Mouse (Mus musculus) embryonic facial prominence, embryonic 14.5 days (tissue): ENCODE data around the gene Six4. TPM values are rescaled to one million over a fixed set of nuclear protein-coding genes. Genes with fewer than 3 reads are reported as not detected.
A peak's percentile ranks its signal among the peaks of the same experiment; 100 is the strongest.
"Not testable (repeated sequence)": the region's sequence is repeated elsewhere in the genome, so short reads cannot be mapped to it uniquely, and the experiment has no call there.

Experiments
- ATAC-seq: fragments of 200-750 bp; cut with Nextera tagmentation; 2 replicates; pipeline ENCODE4 v1.8.0; 2017; ENCODE audit warnings: low read depth, moderate number of reproducible peaks, moderate TSS enrichment
- DNase-seq: peaks from one replicate; pipeline ENCODE4 v3.0.0-alpha.2; 2015; ENCODE audit warnings: low spot score
- H3K27ac ChIP-seq: fragments of 300-500 bp; sonication (generic); replicated peaks from 2 replicates; pipeline ENCODE4 v1.5.1; 2014; ENCODE audit warnings: low read depth, mild to moderate bottlenecking, low read length, moderate library complexity
- H3K27me3 ChIP-seq: fragments of 300-500 bp; sonication (generic); replicated peaks from 2 replicates; pipeline ENCODE4 v1.6.1; 2014; ENCODE audit warnings: low read length; ENCODE audit not compliant: control insufficient read depth, insufficient read depth
- H3K36me3 ChIP-seq: fragments of 300-500 bp; sonication (generic); 2 replicates; pipeline ENCODE4 v1.6.1; 2014; ENCODE audit warnings: low read length, mixed read lengths; ENCODE audit not compliant: control insufficient read depth, insufficient read depth
- H3K4me1 ChIP-seq: fragments of 300-500 bp; sonication (generic); 2 replicates; pipeline ENCODE4 v1.6.1; 2014; ENCODE audit warnings: antibody characterized with exemption, low read length; ENCODE audit not compliant: control insufficient read depth, insufficient read depth
- H3K4me2 ChIP-seq: fragments of 300-500 bp; sonication (generic); 2 replicates; pipeline ENCODE4 v1.6.1; 2014; ENCODE audit warnings: low read depth, mild to moderate bottlenecking, low read length, moderate library complexity, mixed read lengths
- H3K4me3 ChIP-seq: fragments of 300-500 bp; sonication (generic); 2 replicates; pipeline ENCODE4 v1.5.1; 2014; ENCODE audit warnings: low read depth, mild to moderate bottlenecking, low read length
- H3K9ac ChIP-seq: fragments of 300-500 bp; sonication (generic); 2 replicates; pipeline ENCODE4 v1.6.1; 2014; ENCODE audit warnings: low read depth, mild to moderate bottlenecking, low read length, moderate library complexity, mixed read lengths
- H3K9me3 ChIP-seq: fragments of 300-500 bp; sonication (generic); 2 replicates; pipeline ENCODE4 v1.6.1; 2016; ENCODE audit warnings: low read length; ENCODE audit not compliant: control insufficient read depth
- WGBS: fragments of 180-500 bp; shearing (Covaris S2); extraction: QIAGEN DNeasy Blood & Tissue Kit; methylation state at CpG from one replicate; pipeline ENCODE4 v1.1.7; 2014; 5-methylcytosine and 5-hydroxymethylcytosine counted together
- polyA plus RNA-seq: library from polyadenylated mRNA; unstranded; fragments of >200 nt; fragmentation: Nextera tagmentation; extraction: Ambion mirVana; gene quantifications from 2 replicates; pipeline ENCODE4 v1.2.1, GENCODE M21; 2014

Gene Six4
- polyA plus RNA-seq, 1 experiment from 2014 or later: 6.3 TPM

- H3K4me3 ChIP-seq, H3K9me3 ChIP-seq, H3K27ac ChIP-seq, DNase-seq, ATAC-seq, H3K4me2 ChIP-seq, H3K27me3 ChIP-seq, H3K4me1 ChIP-seq, H3K9ac ChIP-seq: not testable (repeated sequence)
- H3K36me3 ChIP-seq: peaks cover 11% of the 10 kb centered on the region
- 91% methylated on average over 5 of the region's 5 CpGs for WGBS
Observed at GRCm38 (mm10) chr12:73096177-73096576, 17.1 kb downstream of the Six4 start.

DNA sequence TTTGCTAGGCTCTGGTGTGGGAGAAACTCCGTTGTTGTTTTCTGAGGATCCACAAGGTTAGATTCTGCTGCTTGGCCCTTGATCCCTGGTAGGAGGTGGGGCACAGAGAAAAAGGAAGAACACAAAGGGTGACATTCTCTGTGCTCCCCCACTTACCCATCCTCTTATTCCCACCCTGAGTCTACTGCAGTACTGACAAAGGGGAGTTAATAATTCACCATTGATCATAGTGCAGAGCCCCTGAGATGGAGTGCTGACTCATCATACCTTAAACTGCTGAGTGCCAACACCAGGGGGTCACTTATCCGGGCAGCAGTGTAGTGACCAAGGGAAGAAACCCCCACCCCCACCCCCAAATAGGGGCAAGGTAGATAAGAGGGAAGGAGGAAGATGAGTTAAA, 18.7 kb downstream of the Six4 start:
- DNase-seq (no peak), ATAC-seq (no peak)
- no peak overlapping the region for H3K4me2 ChIP-seq
- 19% methylated on average over 2 of the region's 2 CpGs for WGBS
- H3K9ac ChIP-seq: no peak overlapping the region
- H3K27ac ChIP-seq: no peak overlapping the region
- H3K9me3 ChIP-seq: no peaks in the 10 kb centered on the region
- no peaks in the 10 kb centered on the region for H3K36me3 ChIP-seq
- no peaks in the 10 kb centered on the region for H3K4me1 ChIP-seq
- H3K27me3 ChIP-seq: no peaks in the 10 kb centered on the region
- no peak overlapping the region for H3K4me3 ChIP-seq

DNA sequence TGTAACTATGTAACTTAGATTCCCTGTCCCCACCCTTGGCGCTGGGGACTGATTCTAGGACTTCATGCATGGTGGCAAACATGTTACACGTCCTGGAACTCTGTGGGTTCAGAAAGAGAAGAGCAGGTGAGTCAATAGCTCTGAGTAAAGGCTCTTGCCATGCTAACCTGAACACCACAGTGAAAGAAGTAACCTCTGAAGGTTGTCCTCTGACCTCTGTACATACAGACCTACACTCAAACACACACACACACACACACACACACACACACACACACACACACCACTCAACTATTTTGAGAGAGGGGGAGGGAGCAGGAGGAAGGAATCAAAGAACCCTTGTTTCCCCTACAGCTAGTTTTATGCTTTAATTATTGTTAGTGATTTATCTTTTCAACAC, 19.1 kb downstream of the Six4 start:
- Histone ChIP-seq H3K9ac (no peak overlapping the region), H3K4me2 (no peak overlapping the region), H3K27ac (no peak overlapping the region), H3K4me3 (no peak overlapping the region), H3K36me3 (no peaks in the 10 kb centered on the region), H3K4me1 (no peaks in the 10 kb centered on the region), H3K9me3 (no peaks in the 10 kb centered on the region), H3K27me3 (no peaks in the 10 kb centered on the region)
- WGBS: 71% methylated on average over 2 of the region's 2 CpGs
- DNase-seq: no peak
- ATAC-seq: no peak

DNA sequence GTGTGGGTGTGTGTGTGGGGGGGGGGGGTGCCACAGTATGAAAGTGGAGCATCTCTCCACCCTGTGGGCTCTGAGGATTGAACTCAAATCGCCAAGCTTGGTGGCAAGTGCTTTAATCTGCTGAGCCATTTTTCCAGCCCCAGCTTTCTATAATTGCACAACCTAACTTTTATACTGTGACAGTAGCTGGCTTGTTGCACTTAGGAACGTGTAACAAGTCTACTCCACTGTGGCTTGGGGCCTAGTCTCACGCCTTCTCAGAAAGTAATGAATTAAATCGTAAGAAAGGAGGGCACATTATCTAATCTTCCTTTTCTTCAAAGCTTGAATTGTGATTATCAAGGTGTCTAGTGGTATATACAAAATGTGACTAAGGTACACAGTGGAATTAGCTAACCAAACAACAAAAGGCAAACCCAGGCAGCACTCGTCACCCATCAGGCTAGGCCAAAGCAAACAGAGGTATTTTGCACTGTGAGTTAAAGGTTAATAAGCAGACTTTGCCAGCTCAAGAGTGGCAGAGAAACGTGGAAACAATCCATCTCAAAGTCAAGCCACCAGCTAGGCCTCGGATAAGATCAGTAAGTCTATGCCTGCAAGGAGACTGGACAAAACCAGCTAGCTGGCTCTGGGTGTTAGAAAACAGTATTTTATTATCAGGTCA, 22.5 kb downstream of the Six4 start:
- Histone ChIP-seq H3K27ac (no peak overlapping the region), H3K4me3 (no peak overlapping the region), H3K9ac (no peak overlapping the region), H3K9me3 (no peaks in the 10 kb centered on the region), H3K4me1 (no peaks in the 10 kb centered on the region), H3K27me3 (no peaks in the 10 kb centered on the region), H3K4me2 (no peak overlapping the region), H3K36me3 (no peaks in the 10 kb centered on the region)
- no peak for ATAC-seq
- no peak for DNase-seq
- 76% methylated on average over 7 of the region's 7 CpGs for WGBS

DNA sequence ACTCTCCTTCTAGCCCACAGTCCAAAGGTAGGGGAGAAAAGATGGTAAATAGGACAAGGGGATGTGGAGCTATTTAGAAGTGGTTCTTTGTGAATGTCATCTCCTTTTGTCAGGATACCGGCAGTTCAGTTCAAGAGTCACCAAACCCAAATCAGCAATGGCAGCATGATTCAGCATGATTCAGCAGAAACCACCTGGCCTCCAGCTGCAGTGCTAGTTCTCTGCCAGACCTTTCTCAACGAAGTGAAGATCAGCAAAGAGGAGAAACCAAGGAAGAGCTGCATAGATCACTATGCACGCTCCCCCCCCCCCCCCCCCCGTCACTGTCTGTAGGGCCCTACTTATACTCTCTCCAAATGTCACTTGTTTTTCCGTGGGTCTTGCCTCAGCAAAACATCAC, 24.3 kb downstream of the Six4 start:
- no peak for DNase-seq

DNA sequence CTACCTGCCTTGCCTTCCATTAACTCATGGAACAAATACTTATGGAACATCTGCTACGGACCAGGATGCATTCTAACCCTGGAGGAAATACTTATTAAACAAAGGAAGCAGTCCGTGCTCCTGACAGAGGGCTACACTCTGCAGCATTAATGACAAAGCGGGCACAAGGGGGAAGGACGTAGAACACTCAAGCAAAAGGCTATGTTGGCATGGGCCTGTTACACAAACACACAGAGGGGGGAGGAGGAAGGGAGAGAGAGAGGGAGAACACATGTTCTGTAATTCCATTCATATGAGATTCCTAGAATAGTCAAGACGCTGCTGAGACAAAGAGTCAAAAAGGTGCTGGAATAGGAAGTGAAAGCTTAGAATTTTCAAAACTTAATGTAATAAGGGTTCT, 24.8 kb downstream of the Six4 start:
- no peaks in the 10 kb centered on the region for H3K36me3 ChIP-seq
- H3K4me3 ChIP-seq: no peak overlapping the region
- H3K4me1 ChIP-seq: no peaks in the 10 kb centered on the region
- peak; percentile 11 for DNase-seq
- H3K27me3 ChIP-seq: no peaks in the 10 kb centered on the region
- H3K27ac ChIP-seq: no peak overlapping the region
- WGBS: 47% methylated on average over 5 of the region's 5 CpGs
- H3K9ac ChIP-seq: no peak overlapping the region
- H3K4me2 ChIP-seq: no peak overlapping the region
- no peak for ATAC-seq
- H3K9me3 ChIP-seq: no peaks in the 10 kb centered on the region

More for the DNA sequence above, 24.3 kb downstream of the Six4 start:
- no peak overlapping the region for H3K9ac ChIP-seq
- H3K36me3 ChIP-seq: no peaks in the 10 kb centered on the region
- no peak overlapping the region for H3K27ac ChIP-seq
- WGBS: 64% methylated on average over 5 of the region's 5 CpGs
- ATAC-seq: no peak
- H3K4me2 ChIP-seq: no peak overlapping the region
- H3K4me3 ChIP-seq: no peak overlapping the region
- no peaks in the 10 kb centered on the region for H3K4me1 ChIP-seq
- H3K27me3 ChIP-seq: no peaks in the 10 kb centered on the region
- H3K9me3 ChIP-seq: no peaks in the 10 kb centered on the region

DNA sequence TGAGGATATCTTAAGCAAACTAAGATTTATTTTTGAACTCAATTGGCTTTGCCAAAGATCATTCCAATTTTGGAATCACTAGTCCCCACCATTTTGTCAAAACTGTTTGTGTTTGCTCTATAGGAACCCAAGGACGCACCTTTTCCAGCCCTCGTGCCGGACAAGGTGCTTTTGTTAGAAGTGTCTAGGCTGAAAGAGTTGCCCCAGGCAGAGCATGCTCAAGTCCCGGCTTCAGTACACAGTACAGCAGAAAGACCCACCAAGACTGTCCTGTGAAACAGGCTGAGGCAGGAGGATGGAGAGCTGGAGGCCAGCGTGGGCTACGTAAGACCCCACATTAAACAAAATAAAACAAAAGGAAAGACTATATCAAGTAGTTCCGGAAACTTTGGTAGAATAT, 26.2 kb downstream of the Six4 start:
- Histone ChIP-seq H3K9me3 (no peaks in the 10 kb centered on the region), H3K27me3 (no peaks in the 10 kb centered on the region), H3K4me3 (no peak overlapping the region), H3K9ac (no peak overlapping the region), H3K36me3 (no peaks in the 10 kb centered on the region), H3K27ac (no peak overlapping the region), H3K4me2 (no peak overlapping the region), H3K4me1 (no peaks in the 10 kb centered on the region)
- DNase-seq (no peak), ATAC-seq (no peak)
- 58% methylated on average over 7 of the region's 7 CpGs for WGBS

- WGBS: 38% methylated on average over 11 of the region's 11 CpGs
- H3K4me1 ChIP-seq: no peaks in the 10 kb centered on the region
- H3K27ac ChIP-seq: no peak overlapping the region
- DNase-seq: no peak
- H3K9ac ChIP-seq: no peak overlapping the region
- H3K27me3 ChIP-seq: no peaks in the 10 kb centered on the region
- no peak for ATAC-seq
- no peak overlapping the region for H3K4me2 ChIP-seq
- H3K36me3 ChIP-seq: no peaks in the 10 kb centered on the region
- no peaks in the 10 kb centered on the region for H3K9me3 ChIP-seq
- no peak overlapping the region for H3K4me3 ChIP-seq
Observed at GRCm38 (mm10) chr12:73085739-73086630, 27.3 kb downstream of the Six4 start.
